Mouse (Mus musculus) gonadal fat pad, adult 2 months (tissue): ENCODE measurements around the gene Kcmf1. TPM values are rescaled to one million over a fixed set of nuclear protein-coding genes. Genes with fewer than 3 reads are reported as not detected.

Experiments
- DNase-seq: peaks from one replicate; pipeline ENCODE4 v3.0.0-alpha.2; 2012; ENCODE audit warnings: low read depth
- polyA plus RNA-seq: library from polyadenylated mRNA; depleted of rRNA; stranded (reverse); fragments of >200 nt; gene quantifications from 2 replicates; pipeline ENCODE4 v1.2.3, GENCODE M21; 2012; rRNA removed

Gene Kcmf1
- 79.3 and 93.0 TPM in 2 replicates for polyA plus RNA-seq

DNA sequence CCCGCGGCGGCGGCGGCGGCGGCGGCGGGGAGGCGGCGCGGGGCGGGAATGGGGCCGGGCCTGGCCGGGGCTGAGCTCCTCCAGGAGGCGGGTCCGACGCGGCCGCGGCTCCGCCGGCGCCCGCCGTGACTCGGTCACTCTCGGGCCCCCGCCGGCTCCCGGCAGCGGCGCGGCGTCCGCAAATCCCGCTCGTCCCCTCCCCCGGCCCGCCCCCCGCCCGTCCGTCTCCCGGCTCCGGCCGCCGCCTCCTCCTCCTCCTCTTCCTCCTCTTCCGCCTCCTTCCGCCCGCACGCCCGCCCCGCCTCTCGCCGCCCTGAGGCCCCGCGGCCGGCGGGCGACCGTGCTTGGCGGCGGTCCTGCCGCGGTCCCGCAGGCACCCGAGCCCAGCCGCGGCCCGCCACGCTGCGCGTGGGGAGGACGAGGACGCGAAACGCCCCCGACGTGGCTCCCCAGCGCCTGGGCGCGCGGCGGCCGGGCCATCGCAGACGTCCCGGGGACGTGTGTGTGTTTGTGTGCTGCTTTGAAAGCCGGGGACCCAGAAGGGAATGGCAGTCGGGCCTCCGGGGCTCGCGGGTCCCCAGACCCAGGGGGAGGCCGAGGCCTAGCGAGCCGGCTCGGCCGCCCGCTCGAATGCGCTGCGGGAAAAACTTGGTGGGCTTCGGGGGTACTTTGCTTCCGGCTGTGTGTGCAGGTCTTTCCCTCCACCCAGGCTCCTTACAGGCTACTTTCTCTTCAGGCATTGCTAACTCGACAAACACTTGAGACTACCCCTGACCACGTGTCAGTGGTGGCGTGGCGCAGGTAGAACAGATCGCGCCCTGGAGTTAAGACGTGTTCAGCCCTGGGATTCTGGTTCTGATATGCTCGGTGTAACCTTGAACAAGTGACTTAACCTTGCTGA is at the start of gene Kcmf1:
Gene Kcmf1, minus strand, starts transcription at position 199 of the 901 bp plus-strand sequence.
- DNase-seq, result no peak

DNA sequence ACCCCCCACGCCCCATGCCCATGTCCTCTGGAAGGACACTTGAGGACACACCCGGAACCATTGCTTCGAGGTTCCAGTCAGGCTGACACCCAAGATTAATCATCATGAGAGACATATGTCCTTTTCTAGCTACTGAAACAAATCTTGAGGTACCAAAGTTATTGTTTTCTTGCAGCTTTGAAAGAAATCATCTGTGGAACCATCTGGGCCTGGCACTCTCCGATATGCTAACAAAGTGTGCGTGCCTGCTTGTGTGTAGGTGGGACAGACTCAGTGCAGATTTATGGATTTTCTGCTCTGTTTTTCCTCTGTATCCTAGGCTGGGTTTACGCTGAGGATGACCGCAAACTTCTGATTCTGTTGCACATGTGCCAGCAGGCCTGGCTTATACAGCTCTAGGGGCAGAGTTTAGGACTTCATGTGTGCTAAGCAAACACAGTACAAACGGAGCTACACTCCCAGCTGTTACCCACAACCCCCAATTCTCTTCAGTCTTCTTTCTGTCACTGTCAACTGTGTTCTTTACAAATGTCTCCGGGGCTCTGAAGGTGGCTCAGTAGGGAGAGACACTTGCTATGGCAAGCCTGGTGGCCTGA is 49.5 kb upstream of the Kcmf1 start:
- DNase-seq, result no peak

DNA sequence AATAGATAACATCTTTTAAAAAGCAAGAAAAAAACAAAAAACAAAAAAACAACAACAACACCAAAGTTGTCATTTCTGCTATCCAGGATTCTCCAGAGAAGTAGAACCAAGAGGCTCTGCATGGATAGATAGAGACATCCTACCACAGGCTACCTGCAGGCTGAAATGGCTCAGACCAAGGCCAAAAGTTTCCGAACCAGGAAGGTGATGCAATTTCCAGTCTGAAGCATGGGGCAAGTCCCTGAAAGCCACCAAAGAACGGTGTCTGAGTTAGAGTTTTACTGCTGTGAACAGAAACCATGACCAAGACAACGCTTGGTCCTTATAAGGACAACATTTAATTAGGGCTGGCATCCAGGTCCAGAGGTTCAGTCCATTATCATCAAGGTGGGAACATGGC is 48.6 kb upstream of the Kcmf1 start:
- no peak for DNase-seq

DNA sequence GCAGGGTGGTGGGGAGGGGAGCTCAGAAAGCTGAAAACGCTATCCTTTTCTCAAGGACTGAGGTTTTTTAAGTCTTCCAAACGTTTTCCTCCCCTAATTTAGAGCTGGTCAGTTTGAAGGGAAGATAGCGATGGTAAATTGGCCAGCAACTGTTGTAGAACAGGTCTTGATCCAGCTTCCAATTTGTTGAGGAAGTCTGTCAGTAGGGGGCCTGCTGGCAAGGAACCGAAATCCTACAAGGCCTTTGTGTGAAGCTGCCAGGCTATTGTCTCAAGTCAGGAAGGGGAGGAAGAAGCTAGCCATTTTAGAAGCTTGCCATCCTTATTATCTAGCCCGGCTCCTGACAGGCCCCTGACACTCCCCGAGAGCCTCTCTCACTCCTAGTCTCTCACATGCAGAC is 48.2 kb upstream of the Kcmf1 start:
- DNase-seq, result no peak

DNA sequence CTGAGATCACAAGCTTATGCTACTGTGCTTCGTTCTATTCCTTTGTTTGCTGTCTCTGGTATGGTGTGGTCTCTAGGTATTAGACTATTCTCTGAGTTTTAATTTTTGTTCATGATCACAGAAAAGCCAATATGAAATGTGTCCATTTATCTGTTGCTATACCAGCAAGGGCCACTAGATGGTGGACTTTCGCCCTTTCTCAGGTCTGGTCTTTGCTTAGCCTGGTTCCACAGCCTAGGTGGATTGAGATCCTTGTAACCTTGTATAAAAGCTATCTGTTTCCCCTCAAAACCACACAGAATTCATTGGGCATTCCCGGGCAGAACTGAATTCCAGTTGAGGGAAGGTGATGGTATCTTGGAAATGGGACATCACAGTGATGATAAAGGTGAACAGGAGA is 40.7 kb upstream of the Kcmf1 start:
- DNase-seq, result no peak

DNA sequence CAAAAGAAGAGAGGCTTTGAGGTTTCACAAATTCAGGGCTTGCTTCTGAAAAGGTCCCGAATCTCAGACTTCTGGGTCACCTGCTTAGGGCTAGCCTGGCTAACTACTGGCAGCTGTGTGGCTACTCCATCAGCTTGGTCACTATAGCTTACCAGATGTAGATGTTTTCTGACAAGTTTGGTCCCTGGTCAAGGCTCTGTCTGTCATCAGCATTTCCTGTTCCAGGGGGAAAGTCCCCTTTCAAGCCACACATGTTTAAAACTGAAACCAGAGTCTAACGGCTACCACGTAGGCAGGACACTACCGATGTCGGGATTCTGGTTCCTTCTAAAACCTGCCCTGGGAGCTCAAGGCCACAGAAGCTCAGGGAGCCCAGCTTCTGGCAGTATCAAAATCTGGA is 38.1 kb upstream of the Kcmf1 start:
- no peak for DNase-seq

DNA sequence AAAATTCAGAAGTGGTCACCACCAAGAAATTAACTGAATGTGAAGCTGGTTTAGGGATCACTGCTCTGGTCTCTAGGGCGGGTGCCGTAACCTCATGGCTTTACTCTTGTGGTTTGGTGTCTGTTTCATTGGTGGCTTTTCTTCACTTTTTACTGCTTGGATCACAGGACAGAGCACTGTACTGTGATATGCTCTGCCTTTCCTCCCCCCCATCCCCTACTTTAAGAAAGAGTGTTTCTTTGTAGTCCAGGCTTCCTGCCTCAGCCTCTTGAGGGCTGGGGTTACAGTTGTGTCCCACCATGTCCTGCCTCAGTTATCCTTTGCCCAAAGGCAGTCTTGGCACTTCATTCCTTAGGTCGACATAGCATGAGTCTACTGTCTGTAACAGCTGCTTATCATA is 37.7 kb upstream of the Kcmf1 start:
- DNase-seq, result no peak

DNA sequence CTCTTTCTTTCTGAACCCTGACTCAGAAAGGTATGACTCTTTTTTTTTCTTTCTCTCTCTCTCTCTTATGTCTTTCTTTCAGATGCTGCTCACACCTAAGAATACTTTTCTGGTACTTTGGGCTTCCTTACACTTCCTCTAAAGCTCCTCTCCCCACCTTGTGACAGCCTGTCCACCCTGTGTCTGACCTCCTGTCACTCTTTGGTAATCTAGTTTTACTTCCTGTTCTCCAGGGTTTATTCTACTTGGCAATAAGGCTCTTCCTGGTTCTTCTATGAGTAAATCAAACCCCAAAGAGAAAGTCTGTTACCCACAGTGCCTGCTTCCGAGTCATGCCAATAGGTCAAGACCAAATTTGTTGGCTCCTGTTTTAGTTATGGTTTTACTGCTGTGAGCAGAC is 33.2 kb upstream of the Kcmf1 start:
- no peak for DNase-seq

DNA sequence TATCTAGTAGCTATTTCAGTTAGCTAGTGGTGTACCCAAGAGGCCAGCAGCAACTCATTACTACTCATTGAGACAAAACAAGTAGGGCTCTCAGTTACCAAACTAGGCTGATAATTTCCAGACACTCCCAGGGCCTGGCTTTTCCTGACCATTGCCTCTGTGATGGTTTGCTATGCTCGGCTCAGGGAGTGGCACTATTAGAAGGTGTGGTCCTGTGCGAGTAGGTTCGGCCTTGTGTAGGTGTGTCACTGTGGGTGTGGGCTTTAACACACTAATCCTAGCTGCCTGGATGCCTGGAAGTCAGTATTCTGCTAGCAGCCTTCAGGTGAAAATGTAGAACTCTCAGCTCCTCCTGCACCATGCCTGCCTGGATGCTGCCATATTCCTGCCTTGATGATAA is 31.8 kb upstream of the Kcmf1 start:
- no peak for DNase-seq

DNA sequence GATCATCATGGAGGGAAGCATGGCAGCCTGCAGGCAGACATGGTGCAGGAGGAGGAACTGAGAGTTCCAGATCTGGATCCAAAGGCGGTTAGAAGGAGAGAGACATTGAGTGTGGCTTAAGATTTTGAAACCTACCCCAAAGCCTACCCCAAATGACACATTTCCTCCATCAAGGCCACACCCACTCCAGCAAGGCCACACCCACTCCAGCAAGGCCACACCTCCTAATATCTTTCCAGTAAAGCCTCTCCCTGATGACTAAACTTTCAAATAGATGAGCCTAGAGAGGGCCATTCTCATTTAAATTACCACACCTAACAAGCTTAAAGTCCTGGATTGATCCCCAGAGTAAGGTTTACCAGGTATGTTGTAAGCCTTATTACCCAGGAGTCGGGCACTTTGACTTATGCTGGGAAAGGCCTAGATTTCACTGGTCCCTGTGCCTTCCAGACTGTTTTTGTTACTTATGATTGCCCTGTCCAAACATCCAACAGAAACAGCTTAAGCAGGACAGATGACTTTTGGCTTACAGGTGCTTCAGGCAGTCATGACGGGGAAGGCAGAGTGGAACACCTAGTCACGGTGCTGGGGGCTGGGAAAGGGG is 30.1 kb upstream of the Kcmf1 start:
- peak; percentile 66 for DNase-seq

DNA sequence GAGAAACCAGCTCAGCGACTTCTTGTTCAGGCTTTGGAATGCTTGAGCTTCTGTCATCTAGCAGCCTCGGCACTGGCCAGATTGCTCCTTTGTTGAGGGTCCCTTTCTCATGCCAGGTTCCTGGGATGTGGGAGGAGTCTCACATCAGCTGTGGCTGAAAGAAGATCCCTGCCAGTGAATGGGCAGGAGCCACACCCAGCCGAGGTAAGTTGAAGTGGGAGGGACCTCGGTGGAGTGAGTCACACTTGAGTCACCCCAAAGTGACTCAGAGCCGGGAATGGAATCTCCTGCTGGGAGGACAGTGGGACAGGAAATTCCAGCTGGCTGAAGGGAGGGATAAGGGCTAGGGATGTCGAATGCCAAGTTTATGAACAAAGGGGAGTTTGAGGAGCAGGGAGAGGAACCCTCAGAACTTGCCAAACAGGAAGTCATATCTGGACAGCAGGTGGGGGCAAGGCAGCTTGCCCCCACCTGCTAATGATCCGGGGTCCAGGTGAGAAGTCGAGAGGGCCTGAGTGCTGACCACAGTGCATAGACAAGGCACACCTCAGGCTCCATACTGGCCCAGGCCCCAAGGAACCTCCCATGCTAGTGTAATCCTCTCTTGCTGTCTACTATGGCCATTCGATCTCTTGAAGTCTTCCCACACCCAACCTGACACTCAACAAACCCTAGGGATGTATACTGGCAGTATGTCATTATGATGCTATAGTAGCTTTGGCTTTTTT is 27.1 kb upstream of the Kcmf1 start:
- DNase-seq, result peak; percentile 59

DNA sequence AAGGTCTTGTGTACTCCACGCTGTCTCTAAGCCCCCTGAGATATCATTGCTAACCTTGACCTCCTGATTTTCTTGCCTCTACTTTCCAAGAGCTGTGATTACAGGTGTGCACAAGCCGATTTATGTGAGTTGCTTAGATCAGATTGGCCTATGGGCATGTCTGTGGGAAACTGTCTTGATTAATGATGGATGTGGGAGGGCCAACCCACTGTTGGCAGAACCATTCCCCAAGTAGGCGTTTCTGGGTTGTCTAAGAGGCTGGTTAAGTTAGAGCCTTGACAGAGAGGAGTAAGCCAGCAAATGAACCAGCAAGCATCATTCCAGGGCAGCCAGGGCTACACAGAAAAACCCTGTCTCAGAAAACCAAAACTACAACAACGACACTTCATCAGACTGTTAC is 26.3 kb upstream of the Kcmf1 start:
- DNase-seq, result peak; percentile 93

DNA sequence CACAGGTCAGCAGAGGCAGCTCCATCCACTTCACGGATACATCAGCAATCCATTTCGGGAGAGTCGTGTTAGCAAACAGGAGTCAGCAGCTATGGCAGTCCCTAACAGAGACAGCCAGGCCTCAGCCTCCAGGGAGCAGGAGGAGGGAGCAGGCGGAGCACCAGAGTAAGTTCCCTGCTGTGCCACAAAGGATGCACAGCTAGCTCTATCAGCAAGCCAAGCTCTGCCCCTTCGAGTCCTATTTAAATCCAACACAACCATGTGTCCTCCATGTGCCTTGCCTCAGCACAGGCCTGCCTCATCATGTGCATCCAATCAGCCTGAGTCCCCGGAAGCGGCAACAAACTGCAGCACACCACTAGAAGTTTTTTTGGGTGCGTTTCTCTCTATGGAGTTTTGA is 23.6 kb upstream of the Kcmf1 start:
- DNase-seq, result no peak

DNA sequence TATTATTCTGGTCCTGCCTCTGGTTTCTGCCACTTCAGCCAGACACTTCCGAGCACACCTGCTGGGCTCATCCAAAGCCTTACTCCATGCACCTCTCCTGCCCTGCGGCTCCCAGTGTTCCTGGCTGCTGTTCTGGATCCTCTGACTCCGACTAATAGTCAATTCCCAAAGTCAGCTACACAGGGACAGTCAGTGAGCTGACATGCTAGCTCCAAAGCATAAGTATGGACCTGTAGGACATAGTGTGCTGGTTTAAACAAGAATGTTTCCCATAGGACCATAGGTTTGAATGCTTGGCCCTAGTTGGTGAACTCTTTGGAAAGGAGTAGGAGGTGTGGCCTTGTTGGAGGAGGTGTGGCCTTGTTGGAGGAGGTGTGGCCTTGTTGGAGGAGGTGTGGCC is 21.3 kb upstream of the Kcmf1 start:
- no peak for DNase-seq

DNA sequence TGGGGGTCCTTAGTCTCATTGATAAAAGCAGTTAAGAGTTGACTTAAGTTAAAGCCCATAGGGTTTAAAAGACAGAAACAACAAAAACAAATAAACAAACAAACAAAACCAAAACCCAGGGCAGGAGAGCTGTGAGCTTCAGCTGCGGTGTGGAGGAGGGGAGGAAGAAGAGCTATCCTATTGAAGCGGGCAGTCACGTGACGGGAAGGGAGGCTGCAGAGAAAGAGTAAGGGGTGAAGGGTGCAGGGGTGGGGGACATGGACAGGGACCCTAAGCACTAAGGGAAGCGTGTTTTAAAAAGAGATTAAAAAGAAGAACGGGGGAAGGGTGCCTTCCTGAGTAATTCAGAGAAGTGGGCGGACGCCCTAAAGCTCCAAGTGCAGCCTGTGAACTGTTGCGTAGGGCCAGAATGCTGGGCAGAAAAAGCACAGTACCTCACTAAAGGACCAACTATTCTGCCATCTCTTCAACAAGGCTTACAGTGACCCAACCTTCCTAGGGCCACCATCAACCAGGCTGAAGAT is 18.8 kb upstream of the Kcmf1 start:
- DNase-seq, result no peak

DNA sequence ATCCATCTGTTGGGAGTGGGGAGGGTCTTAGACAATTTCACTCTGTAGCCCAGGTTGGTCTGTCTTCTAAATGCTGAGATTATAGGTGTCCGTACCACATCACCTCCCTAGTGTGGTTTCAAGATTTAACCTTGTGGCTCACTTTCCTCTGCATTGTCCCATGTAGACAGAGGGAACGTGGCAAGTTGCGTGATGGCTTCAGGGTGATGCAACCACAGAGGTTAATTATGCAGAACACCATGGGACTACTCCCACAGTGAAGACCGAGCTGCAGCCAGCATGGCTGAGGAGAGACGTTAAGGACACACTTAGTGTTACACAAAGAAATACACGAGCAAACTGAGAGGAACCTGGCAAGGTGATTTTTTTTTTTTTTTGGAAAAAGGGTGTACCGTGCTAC is 16.6 kb upstream of the Kcmf1 start:
- no peak for DNase-seq

DNA sequence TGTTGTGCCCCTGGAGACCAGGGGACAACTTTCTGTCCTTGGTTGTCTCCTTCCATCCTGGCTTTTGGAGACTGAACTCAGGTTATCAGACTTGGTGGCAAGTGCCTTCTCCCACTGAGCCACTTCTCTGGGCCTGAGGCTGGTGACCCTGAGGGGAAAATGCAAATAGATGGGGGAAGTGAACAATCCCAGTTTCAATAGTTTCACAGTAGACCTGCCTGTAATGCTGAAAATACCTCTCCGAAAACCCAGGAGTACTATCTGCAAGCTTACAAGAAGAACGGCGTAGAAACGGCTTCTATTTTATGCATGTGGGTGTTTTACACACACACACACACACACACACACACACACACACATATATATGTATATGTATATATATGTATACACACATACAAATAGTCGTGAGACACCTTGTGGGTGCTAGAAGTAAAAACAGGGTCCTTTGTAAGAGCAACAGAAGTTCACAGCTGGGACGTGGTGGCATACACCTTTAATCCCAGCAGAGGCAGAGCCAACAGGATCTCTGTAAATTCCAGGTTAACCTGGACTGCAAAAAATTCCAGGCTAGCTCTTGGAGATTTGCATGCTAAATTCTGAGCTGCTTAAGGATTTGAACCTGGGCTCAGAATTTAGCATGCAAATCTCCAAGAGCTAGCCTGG is 14.4 kb upstream of the Kcmf1 start:
- DNase-seq, result no peak

DNA sequence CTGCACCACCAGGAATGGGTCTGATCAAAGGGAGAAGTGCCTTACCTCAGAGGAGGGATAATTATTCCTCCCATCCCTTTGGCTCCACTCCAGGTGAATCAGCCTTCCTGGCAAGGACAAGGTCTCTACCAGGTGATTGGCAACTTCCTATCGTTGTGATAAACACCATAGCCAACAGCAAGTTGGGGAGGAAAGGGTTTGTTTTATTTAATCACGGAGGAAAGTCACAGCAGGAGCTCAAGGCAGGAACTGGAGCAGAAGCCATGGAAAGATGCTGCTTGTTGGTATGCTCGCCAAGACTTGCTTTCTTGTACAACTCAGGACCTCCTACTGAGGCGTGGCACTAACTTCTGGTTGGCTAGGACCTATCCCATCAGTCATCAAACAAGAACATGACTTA is 11.5 kb upstream of the Kcmf1 start:
- DNase-seq, result no peak

DNA sequence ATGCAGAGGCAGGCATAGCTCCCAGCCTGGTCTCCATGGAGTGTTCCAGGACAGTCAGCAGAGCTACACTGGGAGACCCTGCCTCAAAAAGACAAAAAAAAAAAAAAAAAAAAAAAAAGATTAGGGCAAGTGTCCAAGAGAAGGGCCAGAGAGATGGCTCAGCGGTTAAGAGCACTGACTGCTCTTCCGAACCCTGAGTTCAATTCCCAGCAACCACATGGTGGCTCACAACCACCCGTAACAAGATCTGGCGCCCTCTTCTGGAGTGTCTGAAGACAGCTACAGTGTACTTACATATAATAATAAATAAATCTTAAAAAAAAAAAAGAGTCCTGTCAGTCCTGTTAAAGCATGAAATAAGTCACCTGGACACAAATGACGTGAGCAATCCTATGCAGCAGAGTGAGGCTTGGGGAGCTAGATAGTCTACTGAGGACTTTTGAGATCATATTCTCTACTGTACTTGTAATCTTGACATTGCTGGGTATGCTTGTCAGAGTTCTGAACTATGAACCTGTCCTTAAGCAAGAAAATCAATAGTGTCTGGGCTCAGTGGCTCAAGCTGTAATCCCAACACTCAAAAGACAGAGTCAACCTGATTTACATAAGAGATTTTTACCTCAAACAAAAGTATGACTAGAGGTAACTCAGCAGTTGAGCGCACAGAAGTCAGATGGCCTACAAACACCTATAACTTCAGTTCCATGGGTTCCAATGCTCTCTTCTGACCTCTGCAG is 2.6 kb upstream of the Kcmf1 start:
- no peak for DNase-seq

DNA sequence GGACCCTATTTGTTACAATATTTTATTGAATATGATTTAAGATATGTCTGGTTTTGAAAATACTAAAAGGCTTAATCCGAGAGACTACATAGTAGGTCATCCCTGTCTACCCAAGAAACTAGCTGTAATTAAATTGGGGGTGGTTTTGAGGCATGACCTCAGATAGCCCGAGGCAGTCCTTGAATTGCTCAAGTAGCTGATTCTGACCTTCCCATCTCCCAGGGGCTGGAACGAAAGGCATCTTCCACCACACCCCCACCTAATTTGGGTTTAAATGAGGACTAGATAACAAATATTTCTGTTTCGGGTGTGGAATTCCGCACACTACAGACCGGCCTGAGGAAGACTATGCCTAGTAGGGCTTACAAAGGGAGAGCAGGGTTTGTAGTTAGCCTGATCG is 1.2 kb upstream of the Kcmf1 start:
- no peak for DNase-seq

DNA sequence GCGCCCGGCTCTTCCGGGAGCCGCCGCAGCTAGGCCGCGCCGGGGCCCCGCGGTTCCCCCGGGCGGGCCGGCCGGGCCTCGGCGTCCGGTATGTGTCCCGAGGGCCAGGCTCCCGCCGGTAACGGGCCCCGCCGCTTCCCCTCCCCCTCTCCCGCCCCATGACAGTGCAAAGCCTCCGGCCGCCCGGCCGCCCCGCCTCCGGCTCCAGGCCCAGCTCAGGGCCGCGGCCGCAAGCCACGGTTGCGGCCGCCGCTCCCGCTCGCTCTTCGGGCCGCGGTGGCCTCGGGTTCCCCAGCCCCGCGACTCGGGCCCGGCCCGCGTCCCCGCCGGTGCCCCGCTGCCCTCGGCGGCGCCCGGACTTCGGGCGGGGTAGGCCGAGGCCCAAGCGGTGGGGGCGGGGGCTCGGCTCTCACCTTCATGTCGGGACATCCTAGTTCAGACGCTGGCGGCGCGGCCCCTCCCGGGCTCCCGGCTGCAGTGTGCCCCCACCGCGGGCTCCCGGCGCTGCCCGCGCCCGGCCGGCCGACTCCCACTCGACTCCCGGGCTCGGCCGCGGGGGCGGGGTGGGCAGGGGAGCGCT is 488 bp downstream of the Kcmf1 start:
- DNase-seq, result no peak
